Mouse (Mus musculus) midbrain, postnatal 0 days (tissue): Measurements from ENCODE around the gene Arhgef17. TPM values are rescaled to one million over a fixed set of nuclear protein-coding genes. Genes with fewer than 3 reads are reported as not detected.
A peak's percentile ranks its signal among the peaks of the same experiment; 100 is the strongest.

Experiments
- ATAC-seq: fragments of 200-750 bp; cut with Nextera tagmentation; 2 replicates; pipeline ENCODE4 v1.8.0; 2017; ENCODE audit warnings: moderate number of reproducible peaks, mild to moderate bottlenecking, moderate TSS enrichment, moderate library complexity; ENCODE audit not compliant: low FRiP score
- DNase-seq: peaks from one replicate; pipeline ENCODE4 v3.0.0-alpha.2; 2015; ENCODE audit warnings: low spot score
- H3K27ac ChIP-seq: fragments of 300-500 bp; sonication (generic); 2 replicates; pipeline ENCODE4 v1.5.1; 2014; ENCODE audit warnings: low read depth, mild to moderate bottlenecking, low read length, mixed read lengths
- H3K27me3 ChIP-seq: fragments of 300-500 bp; sonication (generic); 2 replicates; pipeline ENCODE4 v1.6.1; 2014; ENCODE audit warnings: low read length, control low read depth, mixed read lengths; ENCODE audit not compliant: insufficient read depth
- H3K36me3 ChIP-seq: fragments of 300-500 bp; sonication (generic); 2 replicates; pipeline ENCODE4 v1.6.1; 2014; ENCODE audit warnings: low read length, control low read depth, mixed read lengths; ENCODE audit not compliant: insufficient read depth
- H3K4me1 ChIP-seq: fragments of 300-500 bp; sonication (generic); 2 replicates; pipeline ENCODE4 v1.6.1; 2014; ENCODE audit warnings: mild to moderate bottlenecking, control low read depth, antibody characterized with exemption, low read length, mixed read lengths; ENCODE audit not compliant: insufficient read depth
- H3K4me2 ChIP-seq: fragments of 300-500 bp; sonication (generic); 2 replicates; pipeline ENCODE4 v1.6.1; 2014; ENCODE audit warnings: low read depth, mild to moderate bottlenecking, low read length, mixed read lengths; ENCODE audit not compliant: poor library complexity, severe bottlenecking
- H3K4me3 ChIP-seq: fragments of 300-500 bp; sonication (generic); 2 replicates; pipeline ENCODE4 v1.5.1; 2014; ENCODE audit warnings: low read depth, mild to moderate bottlenecking, low read length, moderate library complexity
- H3K9ac ChIP-seq: fragments of 300-500 bp; sonication (generic); replicated peaks from 2 replicates; pipeline ENCODE4 v1.6.1; 2014; ENCODE audit warnings: mild to moderate bottlenecking, low read length, moderate library complexity, mixed read lengths; ENCODE audit not compliant: poor library complexity, severe bottlenecking
- H3K9me3 ChIP-seq: fragments of 300-500 bp; sonication (generic); 2 replicates; pipeline ENCODE4 v1.6.1; 2016; ENCODE audit warnings: low read length, control low read depth
- CTCF ChIP-seq: IDR thresholded peaks from 2 replicates; pipeline ENCODE4 v1.5.1; 2016; ENCODE audit warnings: antibody characterized with exemption, mild to moderate bottlenecking
- WGBS: fragments of 180-500 bp; shearing (Covaris S2); extraction: QIAGEN DNeasy Blood & Tissue Kit; methylation state at CpG from one replicate; pipeline ENCODE4 v1.1.7; 2014; 5-methylcytosine and 5-hydroxymethylcytosine counted together
- polyA plus RNA-seq: library from polyadenylated mRNA; unstranded; fragments of >200 nt; fragmentation: Nextera tagmentation; extraction: Ambion mirVana; gene quantifications from 2 replicates; pipeline ENCODE4 v1.2.1, GENCODE M21; 2015
- total RNA-seq: library from RNA; depleted of rRNA; stranded (reverse); fragments of >200 nt; gene quantifications from 2 replicates; pipeline ENCODE4 v1.2.3, GENCODE M21; 2014

The Arhgef17 gene
- total and polyA plus RNA-seq, 2 experiments from 2014 or later = 16.3 to 89.1 TPM

GRCm38 (mm10) chr7:100963381-100963780 lies 31.5 kb upstream of the Arhgef17 start:
- no peak for TF ChIP-seq CTCF
- Histone ChIP-seq H3K27me3 (no peaks in the 10 kb centered on the region), H3K4me2 (no peak overlapping the region), H3K4me3 (no peak overlapping the region), H3K4me1 (no peaks in the 10 kb centered on the region), H3K36me3 (no peaks in the 10 kb centered on the region), H3K9me3 (no peaks in the 10 kb centered on the region), H3K27ac (peak overlapping the region; percentile 55; the same call in 1 of the 2 replicates), H3K9ac (no peak overlapping the region)
- 51% methylated on average over 8 of the region's 8 CpGs for WGBS
- ATAC-seq (no peak), DNase-seq (no peak)

- TF ChIP-seq CTCF = no peak
- H3K4me3 ChIP-seq = no peak overlapping the region
- no peak overlapping the region for H3K27ac ChIP-seq
- H3K27me3 ChIP-seq = no peaks in the 10 kb centered on the region
- no peaks in the 10 kb centered on the region for H3K36me3 ChIP-seq
- H3K9ac ChIP-seq = no peak overlapping the region
- no peak overlapping the region for H3K4me2 ChIP-seq
- WGBS = 76% methylated on average over 7 of the region's 7 CpGs
- H3K9me3 ChIP-seq = no peaks in the 10 kb centered on the region
- ATAC-seq (no peak), DNase-seq (no peak)
- no peaks in the 10 kb centered on the region for H3K4me1 ChIP-seq
Observed at GRCm38 (mm10) chr7:100961146-100961545, 29.2 kb upstream of the Arhgef17 start.

DNA sequence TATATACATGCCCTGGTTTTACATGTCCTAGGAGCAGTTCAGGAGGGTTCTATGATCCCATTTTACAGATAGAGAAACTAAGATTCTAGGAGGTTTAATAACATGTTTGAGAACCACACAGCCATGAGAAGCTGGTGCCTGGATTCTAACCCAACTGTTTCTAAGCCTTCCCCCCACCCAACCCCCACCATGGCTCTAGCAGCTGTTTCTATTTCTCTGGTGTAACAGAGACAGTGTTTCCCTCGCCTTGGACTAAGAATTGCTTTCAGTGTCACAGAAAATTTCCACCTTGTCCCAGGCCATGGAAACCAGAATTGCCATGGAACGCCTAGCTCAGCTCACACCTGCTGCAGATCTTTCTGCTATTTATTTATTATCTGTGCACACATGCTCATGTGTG lies 28.6 kb upstream of the Arhgef17 start:
- no peak for TF ChIP-seq CTCF
- Histone ChIP-seq H3K36me3 (no peaks in the 10 kb centered on the region), H3K9me3 (no peaks in the 10 kb centered on the region), H3K4me1 (no peaks in the 10 kb centered on the region), H3K4me3 (no peak overlapping the region), H3K9ac (no peak overlapping the region), H3K27me3 (no peaks in the 10 kb centered on the region), H3K4me2 (no peak overlapping the region), H3K27ac (no peak overlapping the region)
- ATAC-seq (no peak), DNase-seq (no peak)
- 79% methylated on average over 2 of the region's 2 CpGs for WGBS

GRCm38 (mm10) chr7:100958426-100958825 lies 26.5 kb upstream of the Arhgef17 start:
- peak; percentile 47 for TF ChIP-seq CTCF
- Histone ChIP-seq H3K36me3 (no peaks in the 10 kb centered on the region), H3K9ac (no peak overlapping the region), H3K4me2 (no peak overlapping the region), H3K9me3 (no peaks in the 10 kb centered on the region), H3K4me3 (no peak overlapping the region), H3K27me3 (no peaks in the 10 kb centered on the region), H3K4me1 (no peaks in the 10 kb centered on the region), H3K27ac (no peak overlapping the region)
- no peak for ATAC-seq
- 95% methylated on average over 2 of the region's 2 CpGs for WGBS
- no peak for DNase-seq

GRCm38 (mm10) chr7:100952686-100953085 lies 20.8 kb upstream of the Arhgef17 start:
- Histone ChIP-seq H3K4me1 (no peaks in the 10 kb centered on the region), H3K4me3 (no peak overlapping the region), H3K36me3 (no peaks in the 10 kb centered on the region), H3K9ac (no peak overlapping the region), H3K27me3 (no peaks in the 10 kb centered on the region), H3K27ac (no peak overlapping the region), H3K9me3 (no peaks in the 10 kb centered on the region), H3K4me2 (no peak overlapping the region)
- WGBS = 88% methylated on average over 7 of the region's 7 CpGs
- DNase-seq (no peak), ATAC-seq (no peak)
- TF ChIP-seq CTCF = no peak

GRCm38 (mm10) chr7:100951903-100952302 lies 20.0 kb upstream of the Arhgef17 start:
- Histone ChIP-seq H3K4me3 (no peak overlapping the region), H3K4me2 (no peak overlapping the region), H3K4me1 (no peaks in the 10 kb centered on the region), H3K9me3 (no peaks in the 10 kb centered on the region), H3K27me3 (no peaks in the 10 kb centered on the region), H3K36me3 (no peaks in the 10 kb centered on the region), H3K9ac (no peak overlapping the region), H3K27ac (no peak overlapping the region)
- DNase-seq = peak; percentile 43
- ATAC-seq = no peak
- WGBS = 67% methylated on average over 2 of the region's 2 CpGs
- TF ChIP-seq CTCF = no peak
